Mouse (Mus musculus): ENCODE measurements around the gene Rmi1. TPM values are rescaled to one million over a fixed set of nuclear protein-coding genes. Genes with fewer than 3 reads are reported as not detected.
A peak's percentile ranks its signal among the peaks of the same experiment; 100 is the strongest.
"Not testable (repeated sequence)": the region's sequence is repeated elsewhere in the genome, so short reads cannot be mapped to it uniquely, and the experiment has no call there.

Rmi1 gene
- polyA plus RNA-seq, 1 experiment from 2014 or later = 23.5 TPM

DNA sequence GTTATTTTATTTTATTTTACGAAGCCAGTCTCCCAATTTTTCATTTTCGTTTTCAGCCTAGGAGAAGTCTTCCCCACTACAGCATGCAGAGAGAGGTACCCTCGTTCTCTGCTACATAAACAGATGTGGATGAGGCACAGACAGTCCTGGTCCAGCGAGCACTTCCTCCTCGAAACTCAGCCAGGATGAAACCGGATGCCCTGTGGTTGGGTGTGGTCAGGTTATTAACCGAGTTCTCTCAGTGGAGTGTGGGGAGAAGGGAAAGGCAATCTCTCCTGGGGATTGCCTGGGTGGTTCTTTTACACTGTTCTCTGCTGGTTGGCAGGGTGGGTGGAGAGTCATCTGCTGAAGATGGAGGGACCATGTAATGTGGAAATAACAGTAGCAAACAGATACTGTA, 41.7 kb downstream of the Rmi1 start:
- Histone ChIP-seq H3K27me3 (replicated peaks; ENCODE audit: control insufficient read depth, insufficient read depth, low read length) (no peaks in the 10 kb centered on the region), H3K9me3 (ENCODE audit: control insufficient read depth, low read length) (no peaks in the 10 kb centered on the region), H3K36me3 (ENCODE audit: control insufficient read depth, insufficient read depth, low read length) (no peaks in the 10 kb centered on the region), H3K4me1 (ENCODE audit: control insufficient read depth, insufficient read depth, low read length) (0 out of 2 replicates have a peak, but pooled peaks cover 3% of the 10 kb centered on the region), H3K27ac (replicated peaks; ENCODE audit: low read depth, low read length) (no peak overlapping the region), H3K9ac (ENCODE audit: low read depth, low read length) (no peak overlapping the region), H3K4me3 (ENCODE audit: low read depth, low read length) (no peak overlapping the region), H3K4me2 (ENCODE audit: low read depth, low read length) (no peak overlapping the region)
- 30% methylated on average over 7 of the region's 7 CpGs for WGBS
- peak; percentile 60 for DNase-seq (ENCODE audit: low spot score)
- ATAC-seq (ENCODE audit: low read depth) = peak; percentile 50; the same call in 1 of the 2 replicates

DNA sequence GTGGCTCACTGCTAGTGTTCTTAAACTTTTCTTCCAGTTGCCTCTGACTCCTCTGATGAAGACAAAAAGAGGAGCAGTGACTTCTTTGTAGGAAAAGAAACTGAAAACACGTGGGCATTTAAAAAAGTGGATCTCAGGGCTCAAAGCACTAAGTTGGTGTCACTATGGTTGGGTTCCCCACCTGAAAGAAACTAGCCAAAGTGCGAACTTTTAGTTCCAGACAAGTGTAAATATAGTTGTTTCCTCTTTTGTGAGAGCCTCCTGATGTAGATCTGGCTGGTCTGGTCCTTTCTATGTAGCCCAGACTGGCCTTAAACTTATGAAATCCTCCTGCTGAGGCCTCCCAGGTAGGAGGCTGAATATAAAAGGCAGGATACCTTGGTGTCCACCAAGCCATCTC, 44.5 kb downstream of the Rmi1 start:
- Histone ChIP-seq H3K4me3 (ENCODE audit: low read depth, low read length) (no peak overlapping the region), H3K27ac (replicated peaks; ENCODE audit: low read depth, low read length) (no peak overlapping the region), H3K4me1 (ENCODE audit: control insufficient read depth, insufficient read depth, low read length) (0 out of 2 replicates have a peak, but pooled peaks cover 3% of the 10 kb centered on the region), H3K36me3 (ENCODE audit: control insufficient read depth, insufficient read depth, low read length) (no peaks in the 10 kb centered on the region), H3K27me3 (replicated peaks; ENCODE audit: control insufficient read depth, insufficient read depth, low read length) (no peaks in the 10 kb centered on the region; the same call in 1 of the 2 replicates), H3K9me3 (ENCODE audit: control insufficient read depth, low read length) (no peaks in the 10 kb centered on the region), H3K9ac (ENCODE audit: low read depth, low read length) (no peak overlapping the region), H3K4me2 (ENCODE audit: low read depth, low read length) (no peak overlapping the region)
- 77% methylated on average over 2 of the region's 2 CpGs for WGBS
- no peak for DNase-seq (ENCODE audit: low spot score)
- no peak for ATAC-seq (ENCODE audit: low read depth)

DNA sequence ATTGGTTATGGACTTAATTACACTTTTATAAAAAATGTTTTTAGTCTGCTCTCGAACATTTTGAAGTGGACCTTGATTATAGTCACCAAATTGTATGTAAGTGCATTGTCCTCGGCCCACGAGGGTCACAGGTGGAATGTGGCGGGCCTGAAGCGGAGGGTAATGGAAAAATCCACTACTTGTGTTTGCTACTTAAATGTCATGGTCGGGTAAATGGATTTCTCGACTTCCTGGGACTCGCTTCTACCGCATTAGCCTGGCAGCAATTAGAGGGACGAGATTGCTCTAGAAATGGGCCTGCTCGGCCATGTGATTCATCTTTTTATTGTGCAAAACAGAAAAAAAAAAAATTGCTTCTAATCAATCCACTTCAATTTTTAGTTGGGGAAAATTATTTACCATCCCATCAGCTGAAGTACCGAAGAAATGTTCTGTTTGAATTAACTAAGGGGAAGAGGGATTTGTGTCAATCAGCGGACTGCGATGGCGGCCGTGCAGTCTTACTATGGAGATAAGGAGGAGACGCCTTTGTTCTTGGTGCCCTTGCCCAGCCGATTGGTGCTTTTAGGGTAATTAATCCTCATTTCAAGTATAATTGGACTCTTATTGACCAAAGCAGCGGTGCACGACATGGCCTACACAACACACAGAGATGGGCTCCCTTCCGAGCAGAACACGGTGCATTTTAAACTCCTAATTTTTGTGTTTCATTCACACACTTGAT, 48.6 kb downstream of the Rmi1 start:
- Histone ChIP-seq H3K27ac (replicated peaks; ENCODE audit: low read depth, low read length) (no peak overlapping the region), H3K36me3 (ENCODE audit: control insufficient read depth, insufficient read depth, low read length) (no peaks in the 10 kb centered on the region), H3K4me2 (ENCODE audit: low read depth, low read length) (no peak overlapping the region), H3K4me1 (ENCODE audit: control insufficient read depth, insufficient read depth, low read length) (0 out of 2 replicates have a peak, but pooled peaks cover 4% of the 10 kb centered on the region), H3K27me3 (replicated peaks; ENCODE audit: control insufficient read depth, insufficient read depth, low read length) (peaks cover 15% of the 10 kb centered on the region), H3K9me3 (ENCODE audit: control insufficient read depth, low read length) (no peaks in the 10 kb centered on the region), H3K9ac (ENCODE audit: low read depth, low read length) (no peak overlapping the region), H3K4me3 (ENCODE audit: low read depth, low read length) (no peak overlapping the region)
- DNase-seq (ENCODE audit: low spot score) (no peak), ATAC-seq (ENCODE audit: low read depth) (no peak)
- WGBS = 82% methylated on average over 22 of the region's 22 CpGs

DNA sequence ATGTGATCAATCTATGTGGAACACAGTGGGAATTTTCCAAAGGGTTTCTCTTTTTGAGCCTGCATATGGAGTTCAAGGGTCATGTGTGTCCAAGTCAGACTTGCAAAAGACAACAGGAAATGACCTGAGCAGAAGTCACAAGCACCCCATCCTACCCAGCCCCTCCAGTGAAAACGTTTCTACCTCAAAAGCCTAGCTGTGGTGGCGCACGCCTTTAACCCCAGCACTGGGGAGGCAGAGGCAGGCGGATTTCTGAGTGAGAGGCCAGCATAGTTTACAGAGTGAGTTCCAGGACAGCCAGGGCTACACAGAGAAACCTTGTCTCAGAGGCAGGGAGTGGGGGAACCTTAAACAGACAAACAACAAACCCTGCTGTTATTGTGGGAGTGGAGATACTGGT, 50.2 kb downstream of the Rmi1 start:
- Histone ChIP-seq H3K4me1 (ENCODE audit: control insufficient read depth, insufficient read depth, low read length) (0 out of 2 replicates have a peak, but pooled peaks cover 4% of the 10 kb centered on the region), H3K27me3 (replicated peaks; ENCODE audit: control insufficient read depth, insufficient read depth, low read length) (peaks cover 15% of the 10 kb centered on the region), H3K9ac (ENCODE audit: low read depth, low read length) (no peak overlapping the region; the same call in 1 of the 2 replicates), H3K4me3 (ENCODE audit: low read depth, low read length) (peak overlapping the region; percentile 36; the same call in 1 of the 2 replicates), H3K4me2 (ENCODE audit: low read depth, low read length) (peak overlapping the region; percentile 63), H3K27ac (replicated peaks; ENCODE audit: low read depth, low read length) (no peak overlapping the region), H3K36me3 (ENCODE audit: control insufficient read depth, insufficient read depth, low read length) (no peaks in the 10 kb centered on the region), H3K9me3 (ENCODE audit: control insufficient read depth, low read length) (no peaks in the 10 kb centered on the region)
- no peak for DNase-seq (ENCODE audit: low spot score)
- no peak for ATAC-seq (ENCODE audit: low read depth)
- WGBS = 71% methylated on average over 4 of the region's 4 CpGs

DNA sequence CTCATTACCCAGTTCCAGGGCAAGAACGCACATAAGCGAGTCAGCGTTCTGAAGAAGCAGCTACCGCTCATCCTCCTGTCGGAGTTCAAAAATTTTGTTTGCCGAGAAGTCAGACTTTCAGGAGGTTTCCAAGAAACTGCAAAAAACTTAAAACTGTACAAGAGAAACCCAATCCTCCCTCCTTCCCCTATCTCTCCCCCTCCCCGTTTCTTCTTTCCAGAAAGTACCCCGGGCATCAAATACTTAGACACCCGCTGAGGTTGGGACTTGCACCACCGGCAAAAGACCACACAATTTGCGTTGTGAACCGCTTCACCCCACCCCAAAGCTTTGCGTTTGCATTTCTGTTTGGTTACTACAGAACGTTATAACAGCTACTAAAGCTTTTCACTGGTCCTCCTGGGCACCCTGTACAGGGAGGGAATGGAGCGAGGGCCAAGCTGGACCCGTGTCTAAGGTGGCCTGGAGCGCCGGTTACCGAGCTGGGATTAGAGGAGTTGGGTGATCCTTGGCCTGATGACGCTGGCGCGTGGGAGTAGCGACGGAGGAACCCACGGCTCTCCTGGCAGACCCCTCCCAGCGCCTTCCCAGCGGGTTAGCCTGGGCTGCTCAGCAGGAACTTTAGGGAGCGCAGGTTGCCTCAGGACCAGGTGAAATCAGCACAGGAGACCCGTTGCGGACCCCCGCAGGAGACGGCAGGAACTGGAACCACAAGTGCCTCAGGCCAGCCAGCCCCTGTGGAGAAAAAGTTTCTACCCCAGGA, 50.8 kb downstream of the Rmi1 start:
- Histone ChIP-seq H3K27ac (replicated peaks; ENCODE audit: low read depth, low read length) (no peak overlapping the region), H3K9me3 (ENCODE audit: control insufficient read depth, low read length) (no peaks in the 10 kb centered on the region), H3K27me3 (replicated peaks; ENCODE audit: control insufficient read depth, insufficient read depth, low read length) (peaks cover 15% of the 10 kb centered on the region), H3K4me3 (ENCODE audit: low read depth, low read length) (peak overlapping the region; percentile 36), H3K4me1 (ENCODE audit: control insufficient read depth, insufficient read depth, low read length) (0 out of 2 replicates have a peak, but pooled peaks cover 4% of the 10 kb centered on the region), H3K36me3 (ENCODE audit: control insufficient read depth, insufficient read depth, low read length) (no peaks in the 10 kb centered on the region), H3K4me2 (ENCODE audit: low read depth, low read length) (peak overlapping the region; percentile 63), H3K9ac (ENCODE audit: low read depth, low read length) (peak overlapping the region; percentile 51; the same call in 1 of the 2 replicates)
- peak; percentile 18 for DNase-seq (ENCODE audit: low spot score)
- no peak for ATAC-seq (ENCODE audit: low read depth)
- 9% methylated on average over 32 of the region's 32 CpGs for WGBS

DNA sequence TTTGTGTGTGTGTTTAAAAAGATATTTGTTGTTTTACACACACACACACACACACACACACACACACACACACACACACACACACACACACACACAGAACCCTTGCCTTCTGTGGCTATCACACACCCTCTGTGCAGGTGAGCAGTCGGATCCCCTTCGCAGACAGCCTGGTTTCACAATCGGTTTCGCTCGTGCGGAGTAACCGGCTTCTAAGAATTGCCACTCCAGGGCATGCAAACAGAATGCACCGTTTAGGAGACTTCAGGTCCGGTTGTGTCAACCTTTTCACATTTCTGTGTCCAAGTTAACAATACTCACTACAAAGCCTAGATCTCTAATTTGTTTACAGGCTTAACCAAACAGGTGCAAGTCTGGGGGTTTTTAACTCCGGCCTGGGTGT, 51.5 kb downstream of the Rmi1 start:
- H3K27me3 ChIP-seq (replicated peaks; ENCODE audit: control insufficient read depth, insufficient read depth, low read length) = peaks cover 15% of the 10 kb centered on the region
- ATAC-seq (ENCODE audit: low read depth) (no peak), DNase-seq (ENCODE audit: low spot score) (no peak)
- no peak overlapping the region for H3K9ac ChIP-seq (ENCODE audit: low read depth, low read length)
- peak overlapping the region; percentile 63 for H3K4me2 ChIP-seq (ENCODE audit: low read depth, low read length)
- H3K36me3 ChIP-seq (ENCODE audit: control insufficient read depth, insufficient read depth, low read length) = no peaks in the 10 kb centered on the region
- 25% methylated on average over 10 of the region's 10 CpGs for WGBS
- peak overlapping the region; percentile 36; the same call in 1 of the 2 replicates for H3K4me3 ChIP-seq (ENCODE audit: low read depth, low read length)
- no peaks in the 10 kb centered on the region for H3K9me3 ChIP-seq (ENCODE audit: control insufficient read depth, low read length)
- no peak overlapping the region for H3K27ac ChIP-seq (replicated peaks; ENCODE audit: low read depth, low read length)
- H3K4me1 ChIP-seq (ENCODE audit: control insufficient read depth, insufficient read depth, low read length) = 0 out of 2 replicates have a peak, but pooled peaks cover 4% of the 10 kb centered on the region

DNA sequence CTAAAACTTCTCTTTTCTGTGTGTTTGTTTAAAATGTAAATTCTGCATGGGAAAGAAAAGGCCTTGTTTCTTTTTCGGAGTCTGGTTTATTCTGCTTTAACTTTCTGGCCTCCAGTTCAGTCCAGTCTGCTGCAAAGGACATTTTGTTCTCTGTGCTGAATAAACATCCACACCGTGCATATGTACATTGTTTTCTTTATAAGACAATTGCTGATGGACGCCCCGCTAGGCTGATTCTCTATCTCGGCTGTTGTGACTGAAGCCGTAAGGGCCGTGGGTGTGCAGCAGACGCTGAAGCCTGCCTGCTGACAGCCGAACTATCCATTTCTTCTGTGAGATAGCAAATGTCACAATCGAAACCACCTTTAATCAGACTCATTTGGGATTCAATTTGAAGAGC, 54.5 kb downstream of the Rmi1 start:
- WGBS = 67% methylated on average over 10 of the region's 10 CpGs
- H3K36me3 ChIP-seq (ENCODE audit: control insufficient read depth, insufficient read depth, low read length) = no peaks in the 10 kb centered on the region
- no peak overlapping the region for H3K4me3 ChIP-seq (ENCODE audit: low read depth, low read length)
- H3K4me1 ChIP-seq (ENCODE audit: control insufficient read depth, insufficient read depth, low read length) = 0 out of 2 replicates have a peak, but pooled peaks cover 4% of the 10 kb centered on the region
- peaks cover 15% of the 10 kb centered on the region for H3K27me3 ChIP-seq (replicated peaks; ENCODE audit: control insufficient read depth, insufficient read depth, low read length)
- no peak overlapping the region for H3K27ac ChIP-seq (replicated peaks; ENCODE audit: low read depth, low read length)
- no peak overlapping the region for H3K9ac ChIP-seq (ENCODE audit: low read depth, low read length)
- H3K4me2 ChIP-seq (ENCODE audit: low read depth, low read length) = no peak overlapping the region
- ATAC-seq (ENCODE audit: low read depth) = no peak
- no peaks in the 10 kb centered on the region for H3K9me3 ChIP-seq (ENCODE audit: control insufficient read depth, low read length)
- no peak for DNase-seq (ENCODE audit: low spot score)

DNA sequence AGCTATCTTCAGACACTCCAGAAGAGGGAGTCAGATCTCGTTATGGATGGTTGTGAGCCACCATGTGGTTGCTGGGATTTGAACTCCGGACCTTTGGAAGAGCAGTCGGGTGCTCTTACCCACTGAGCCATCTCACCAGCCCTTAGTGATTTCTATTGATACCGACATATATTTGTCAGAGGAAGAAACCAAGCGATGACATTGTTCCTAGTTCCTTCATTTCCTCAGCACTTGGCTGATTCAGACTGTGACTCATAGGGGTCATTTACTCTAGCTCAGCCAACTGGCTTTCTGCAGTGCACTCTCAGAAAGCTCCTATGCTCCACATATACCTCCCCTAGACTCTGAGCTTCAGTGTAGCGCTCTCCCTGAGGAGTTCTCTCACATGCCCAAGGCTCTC, 56.8 kb downstream of the Rmi1 start:
- not testable (repeated sequence) for H3K27ac ChIP-seq (replicated peaks; ENCODE audit: low read depth, low read length); H3K4me2 ChIP-seq (ENCODE audit: low read depth, low read length); H3K36me3 ChIP-seq (ENCODE audit: control insufficient read depth, insufficient read depth, low read length); DNase-seq (ENCODE audit: low spot score); H3K4me3 ChIP-seq (ENCODE audit: low read depth, low read length); H3K4me1 ChIP-seq (ENCODE audit: control insufficient read depth, insufficient read depth, low read length); H3K27me3 ChIP-seq (replicated peaks; ENCODE audit: control insufficient read depth, insufficient read depth, low read length); H3K9me3 ChIP-seq (ENCODE audit: control insufficient read depth, low read length); H3K9ac ChIP-seq (ENCODE audit: low read depth, low read length); ATAC-seq (ENCODE audit: low read depth)
- 94% methylated on average over 5 of the region's 6 CpGs for WGBS

Data from embryonic facial prominence, embryonic 14.5 days (tissue).